Mouse (Mus musculus) left cerebral cortex, postnatal 25 days (tissue): Measurements from ENCODE around the gene Slc6a3. TPM values are rescaled to one million over a fixed set of nuclear protein-coding genes. Genes with fewer than 3 reads are reported as not detected.

ENCODE experiments used
- DNase-seq, 2 experiments: peaks; one replicate each; pipeline ENCODE4 v3.0.0; 2022; ENCODE audit warnings: low spot score in 2 of 2, mixed read lengths in 1 of 2
- intact Hi-C: fragments of 180-260 bp; cut with DNase I; formaldehyde crosslinking; loops from one replicate; pipeline ENCODE4 v1.15.1; 2025
- total RNA-seq, 2 experiments: library from RNA; stranded (reverse); gene quantifications; 2 replicates each; pipeline ENCODE4 v1.2.3; 2021

Gene Slc6a3
- total RNA-seq, result under 1 TPM; 0.16 TPM

DNA sequence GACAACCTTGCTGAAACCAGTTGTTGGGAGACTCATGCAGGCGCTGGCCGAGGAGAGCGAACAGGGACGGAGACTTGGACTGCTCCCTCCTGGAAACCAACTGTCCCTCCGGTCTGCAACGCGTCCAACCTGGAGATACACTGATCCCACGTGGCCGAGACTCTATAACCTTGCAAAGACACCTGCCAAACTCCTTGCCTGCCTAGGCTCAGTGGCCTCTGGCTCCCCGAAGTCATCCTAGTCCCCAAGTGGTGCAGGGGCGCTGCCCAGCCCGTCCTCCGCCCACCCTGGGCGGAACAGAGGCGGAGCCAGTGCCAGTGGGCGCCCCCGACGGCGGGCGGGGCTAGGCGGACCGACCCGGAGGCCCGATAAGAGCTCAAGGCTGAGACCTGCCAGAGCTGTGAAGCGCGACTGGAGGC lies at the start of gene Slc6a3:
Gene Slc6a3 (plus strand): TSS at position 345 of the 419 bp plus-strand sequence.
- DNase-seq, result no peak
- intact Hi-C loops, result no loop called here

DNA sequence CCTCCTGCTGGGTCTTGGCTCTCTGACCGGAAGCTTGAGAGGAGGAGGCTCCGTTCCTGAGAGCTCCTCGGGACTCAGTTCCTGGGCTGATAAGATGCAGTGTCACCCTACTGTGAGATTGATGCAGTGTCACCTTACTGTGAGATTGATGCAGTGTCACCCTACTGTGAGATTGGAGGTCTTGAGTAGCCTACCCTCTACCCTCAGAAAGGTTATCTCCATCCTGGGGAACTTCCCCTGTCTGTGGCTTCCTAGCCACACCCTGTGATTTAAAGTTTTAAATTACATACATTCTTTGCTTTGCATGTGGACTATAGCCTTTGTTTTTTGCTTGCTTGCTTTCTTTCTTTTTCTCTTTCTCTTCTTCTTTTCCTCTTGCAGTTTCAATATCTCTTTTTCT lies 48.4 kb upstream of the Slc6a3 start:
- intact Hi-C loops, result no loop called here
- no peak for DNase-seq

- intact Hi-C loops, result no loop called here
- no peak for DNase-seq
Observed at GRCm38 (mm10) chr13:73488707-73489106, 47.8 kb upstream of the Slc6a3 start.

DNA sequence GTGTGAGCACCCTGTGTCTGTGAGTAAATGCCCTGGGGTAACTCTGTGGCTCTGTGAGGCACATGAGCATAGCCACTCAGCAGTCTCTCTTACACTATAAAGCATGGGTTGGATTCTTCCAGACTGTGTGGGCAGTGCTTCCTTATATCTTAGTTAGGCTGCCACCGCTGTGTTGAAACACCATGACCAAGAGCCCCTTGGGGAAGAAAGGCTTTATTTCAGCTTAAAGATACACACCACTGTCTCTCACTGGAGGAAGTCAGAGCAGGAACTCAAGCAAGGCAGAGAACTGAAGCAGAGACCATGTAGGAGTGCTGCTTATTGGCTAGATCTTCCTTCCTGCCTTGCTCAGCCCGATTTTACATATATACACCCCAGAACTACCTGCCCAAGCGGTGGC lies 46.6 kb upstream of the Slc6a3 start:
- DNase-seq, result no peak
- intact Hi-C loops, result no loop called here

- intact Hi-C loops, result no loop called here
- DNase-seq, result peak in 1 of 2 experiments; percentile 66
Observed at GRCm38 (mm10) chr13:73490564-73491170, 45.9 kb upstream of the Slc6a3 start.

- intact Hi-C loops, result no loop called here
Observed at GRCm38 (mm10) chr13:73493183-73493582, 43.4 kb upstream of the Slc6a3 start.

DNA sequence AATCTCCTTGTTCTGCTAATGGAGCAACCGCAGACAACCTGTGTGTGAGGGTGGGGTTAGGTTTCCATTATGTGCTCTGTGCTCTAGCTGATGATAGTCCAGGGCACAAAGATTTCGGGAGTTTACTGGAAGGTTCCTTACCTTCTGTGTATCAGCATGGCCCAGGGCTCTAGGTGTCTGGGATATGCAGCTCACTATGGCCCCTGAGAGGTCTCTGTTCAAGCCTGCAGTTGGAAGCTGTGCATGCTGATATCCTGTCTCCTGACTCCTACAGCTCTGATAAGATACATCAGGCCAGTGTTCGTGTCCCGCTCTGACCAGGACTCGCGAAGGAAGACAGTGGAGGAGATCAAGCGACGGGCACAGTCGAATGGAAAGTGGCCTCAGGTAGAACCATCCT lies 42.0 kb upstream of the Slc6a3 start:
- DNase-seq, result no peak
- intact Hi-C loops, result no loop called here

More at GRCm38 (mm10) chr13:73493183-73493582, 43.4 kb upstream of the Slc6a3 start:
- no peak for DNase-seq

- intact Hi-C loops, result no loop called here
- no peak for DNase-seq
Observed at GRCm38 (mm10) chr13:73496137-73496536, 40.4 kb upstream of the Slc6a3 start.

DNA sequence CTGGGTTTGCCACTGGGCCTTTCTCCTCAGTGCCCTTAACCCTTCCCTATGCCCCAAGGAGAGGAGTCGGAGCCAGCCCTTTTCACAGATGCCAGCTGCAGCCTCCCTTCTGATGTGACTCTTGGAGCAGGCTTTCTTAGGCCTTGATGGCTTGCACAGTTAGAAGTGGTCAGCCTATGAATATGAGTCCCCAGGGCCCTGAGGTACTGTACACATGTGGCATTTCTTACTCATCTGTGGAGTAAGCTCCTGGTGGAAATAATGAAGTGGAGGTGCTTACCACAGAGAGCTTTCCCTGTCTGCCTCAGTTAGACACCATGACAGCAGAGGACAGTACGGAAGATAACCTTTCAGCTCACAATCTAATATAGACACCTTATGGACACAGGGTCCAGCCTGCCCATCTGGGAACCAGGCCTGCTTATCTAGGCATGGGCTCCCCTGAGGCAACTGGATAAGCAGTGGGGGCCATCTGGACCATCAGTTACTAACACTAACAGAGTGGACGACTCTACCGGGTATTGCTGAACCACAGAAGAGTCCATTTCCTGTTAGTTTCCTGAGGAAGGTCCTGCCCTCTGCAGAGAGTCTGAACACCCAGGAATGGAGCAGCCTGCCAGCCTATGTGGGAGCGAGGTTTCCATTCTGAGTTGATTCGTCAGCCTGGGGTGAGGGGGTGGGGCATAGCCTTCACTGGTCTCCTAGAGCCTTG lies 36.5 kb upstream of the Slc6a3 start:
- peak in 1 of 2 experiments; percentile 41 for DNase-seq
- intact Hi-C loops, result no loop called here

- DNase-seq, result no peak
- intact Hi-C loops, result no loop called here
Observed at GRCm38 (mm10) chr13:73502719-73503118, 33.8 kb upstream of the Slc6a3 start.

- peak; percentile 82 to 92 for DNase-seq
- intact Hi-C loops, result loop anchor here (1.0 to 2.0 kb wide), 2 partner anchors 35 to 80 kb away; no protein-coding TSS in a partner anchor
Observed at GRCm38 (mm10) chr13:73505686-73506467, 30.7 kb upstream of the Slc6a3 start.

DNA sequence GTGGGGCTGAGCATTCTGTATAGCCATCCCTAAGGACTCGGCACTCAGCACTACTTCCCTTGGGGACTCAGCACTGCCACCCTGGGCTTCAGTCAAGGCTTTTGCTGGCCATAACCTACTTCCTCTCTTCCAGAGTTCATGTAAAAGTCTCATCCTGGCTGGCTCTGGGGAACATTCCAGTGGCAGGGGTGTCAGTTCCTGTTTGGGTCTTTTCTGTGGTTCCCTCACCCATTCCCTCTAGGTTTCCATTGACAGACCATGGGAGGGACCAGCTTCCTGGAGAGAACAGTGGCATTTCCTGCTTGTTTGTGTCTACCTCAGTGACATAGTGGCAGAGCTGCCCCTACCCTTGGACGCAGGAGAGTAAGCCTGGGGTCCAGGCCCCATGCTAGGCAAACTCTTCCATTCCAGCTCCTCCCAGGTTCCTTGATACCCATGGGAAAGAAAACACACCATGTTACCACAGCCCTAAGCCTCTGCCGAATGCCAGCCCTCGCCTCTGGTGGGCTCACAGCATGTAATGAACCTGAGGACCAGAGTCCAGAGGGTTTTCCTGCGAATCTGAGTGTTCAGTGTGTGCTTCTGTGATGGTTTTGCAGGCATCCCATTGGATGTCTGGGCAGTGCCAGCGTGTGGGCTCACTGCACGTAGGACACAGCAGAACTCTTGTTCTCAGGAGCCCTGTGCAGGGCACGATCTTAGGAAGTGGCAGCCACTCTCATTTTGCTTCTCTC lies 27.6 kb upstream of the Slc6a3 start:
- no peak for DNase-seq
- intact Hi-C loops, result no loop called here

DNA sequence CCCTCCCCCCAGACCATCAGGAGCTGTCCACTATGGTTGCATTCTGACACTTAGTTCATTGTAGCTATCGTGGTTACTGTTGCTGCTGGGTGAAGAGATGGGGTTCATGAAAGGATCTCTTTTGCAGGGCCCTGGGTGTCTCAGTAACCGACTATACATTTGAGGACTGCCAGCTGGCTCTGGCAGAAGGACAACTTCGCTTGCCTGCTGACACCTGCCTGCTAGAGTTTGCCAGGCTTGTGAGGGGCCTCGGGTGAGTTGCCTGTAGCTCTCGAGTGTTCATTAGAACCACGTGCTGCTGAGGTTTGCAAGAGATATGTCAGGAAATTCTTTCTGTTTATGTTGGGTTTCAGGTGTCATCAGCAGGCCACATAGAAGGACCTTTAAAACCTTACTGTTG lies 26.7 kb upstream of the Slc6a3 start:
- no peak for DNase-seq
- intact Hi-C loops, result loop anchor here (5.0 kb wide), 4 partner anchors 92 to 182 kb away; partner anchors contain the start of genes Clptm1l and Tert

GRCm38 (mm10) chr13:73512776-73513673 lies 23.5 kb upstream of the Slc6a3 start:
- peak; percentile 83 to 85 for DNase-seq
- intact Hi-C loops, result loop anchor here (5.0 kb wide), 4 partner anchors 89 to 181 kb away; partner anchors contain the start of genes Clptm1l and Tert

- no peak for DNase-seq
- intact Hi-C loops, result no loop called here
Observed at GRCm38 (mm10) chr13:73516886-73517285, 19.7 kb upstream of the Slc6a3 start.

GRCm38 (mm10) chr13:73533716-73534115 lies 2.8 kb upstream of the Slc6a3 start:
- intact Hi-C loops, result no loop called here
- DNase-seq, result no peak

DNA sequence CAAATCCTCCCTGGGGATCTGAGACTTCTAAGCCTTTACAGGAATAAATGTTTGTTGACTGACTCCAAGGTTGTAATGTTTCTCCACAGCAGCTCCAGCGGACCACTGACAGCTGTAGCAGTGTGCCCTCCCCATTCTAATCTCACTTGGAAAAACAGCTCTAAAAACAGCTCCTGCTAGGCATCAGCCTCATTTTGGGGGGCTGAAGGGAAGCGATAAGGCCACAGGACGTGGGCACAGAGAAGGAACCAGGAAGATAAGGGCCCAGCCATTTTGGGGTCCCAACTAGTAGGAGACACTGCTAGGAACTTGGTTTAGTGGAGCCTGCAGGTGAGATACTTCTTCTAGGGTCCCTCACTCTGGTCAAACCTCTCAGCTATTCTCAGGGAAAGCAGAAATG lies 1.3 kb upstream of the Slc6a3 start:
- intact Hi-C loops, result no loop called here
- DNase-seq, result no peak

DNA sequence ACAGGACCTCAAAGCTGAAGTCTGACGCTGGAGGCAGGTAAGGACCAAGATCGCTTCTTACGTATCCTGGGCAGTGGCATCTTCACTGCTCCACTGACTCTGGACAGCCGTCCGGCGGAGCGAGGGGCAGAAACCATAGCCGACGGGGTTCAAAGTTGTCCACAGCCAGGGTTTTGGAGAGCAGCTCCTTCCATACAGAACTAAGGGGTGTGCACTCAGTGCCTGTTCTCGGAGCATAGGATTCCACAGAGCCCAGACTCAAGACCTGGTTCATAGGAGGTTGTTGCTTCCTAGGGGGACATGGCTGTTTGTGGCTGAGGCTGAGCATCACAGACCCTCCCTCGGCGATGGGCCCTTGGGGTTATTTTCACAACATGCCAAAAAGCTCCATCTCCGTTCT lies 277 bp downstream of the Slc6a3 start:
- DNase-seq, result no peak
- intact Hi-C loops, result no loop called here

GRCm38 (mm10) chr13:73564201-73564600 lies 27.7 kb downstream of the Slc6a3 start:
- intact Hi-C loops, result no loop called here
- DNase-seq, result no peak
